Mouse (Mus musculus) midbrain, postnatal 0 days (tissue): ENCODE results near the gene Slc23a4. TPM values are rescaled to one million over a fixed set of nuclear protein-coding genes. Genes with fewer than 3 reads are reported as not detected.

ENCODE experiments used
- ATAC-seq: fragments of 200-750 bp; cut with Nextera tagmentation; 2 replicates; pipeline ENCODE4 v1.8.0; 2017; ENCODE audit warnings: moderate number of reproducible peaks, mild to moderate bottlenecking, moderate TSS enrichment, moderate library complexity; ENCODE audit not compliant: low FRiP score
- DNase-seq: peaks from one replicate; pipeline ENCODE4 v3.0.0-alpha.2; 2015; ENCODE audit warnings: low spot score
- H3K27ac ChIP-seq: fragments of 300-500 bp; sonication (generic); 2 replicates; pipeline ENCODE4 v1.5.1; 2014; ENCODE audit warnings: low read depth, mild to moderate bottlenecking, low read length, mixed read lengths
- H3K27me3 ChIP-seq: fragments of 300-500 bp; sonication (generic); 2 replicates; pipeline ENCODE4 v1.6.1; 2014; ENCODE audit warnings: low read length, control low read depth, mixed read lengths; ENCODE audit not compliant: insufficient read depth
- H3K36me3 ChIP-seq: fragments of 300-500 bp; sonication (generic); 2 replicates; pipeline ENCODE4 v1.6.1; 2014; ENCODE audit warnings: low read length, control low read depth, mixed read lengths; ENCODE audit not compliant: insufficient read depth
- H3K4me1 ChIP-seq: fragments of 300-500 bp; sonication (generic); 2 replicates; pipeline ENCODE4 v1.6.1; 2014; ENCODE audit warnings: mild to moderate bottlenecking, control low read depth, antibody characterized with exemption, low read length, mixed read lengths; ENCODE audit not compliant: insufficient read depth
- H3K4me2 ChIP-seq: fragments of 300-500 bp; sonication (generic); 2 replicates; pipeline ENCODE4 v1.6.1; 2014; ENCODE audit warnings: low read depth, mild to moderate bottlenecking, low read length, mixed read lengths; ENCODE audit not compliant: poor library complexity, severe bottlenecking
- H3K4me3 ChIP-seq: fragments of 300-500 bp; sonication (generic); 2 replicates; pipeline ENCODE4 v1.5.1; 2014; ENCODE audit warnings: low read depth, mild to moderate bottlenecking, low read length, moderate library complexity
- H3K9ac ChIP-seq: fragments of 300-500 bp; sonication (generic); replicated peaks from 2 replicates; pipeline ENCODE4 v1.6.1; 2014; ENCODE audit warnings: mild to moderate bottlenecking, low read length, moderate library complexity, mixed read lengths; ENCODE audit not compliant: poor library complexity, severe bottlenecking
- H3K9me3 ChIP-seq: fragments of 300-500 bp; sonication (generic); 2 replicates; pipeline ENCODE4 v1.6.1; 2016; ENCODE audit warnings: low read length, control low read depth
- CTCF ChIP-seq: IDR thresholded peaks from 2 replicates; pipeline ENCODE4 v1.5.1; 2016; ENCODE audit warnings: antibody characterized with exemption, mild to moderate bottlenecking
- WGBS: fragments of 180-500 bp; shearing (Covaris S2); extraction: QIAGEN DNeasy Blood & Tissue Kit; methylation state at CpG from one replicate; pipeline ENCODE4 v1.1.7; 2014; 5-methylcytosine and 5-hydroxymethylcytosine counted together
- polyA plus RNA-seq: library from polyadenylated mRNA; unstranded; fragments of >200 nt; fragmentation: Nextera tagmentation; extraction: Ambion mirVana; gene quantifications from 2 replicates; pipeline ENCODE4 v1.2.1, GENCODE M21; 2015
- total RNA-seq: library from RNA; depleted of rRNA; stranded (reverse); fragments of >200 nt; gene quantifications from 2 replicates; pipeline ENCODE4 v1.2.3, GENCODE M21; 2014

Slc23a4 gene
- total and polyA plus RNA-seq, 2 experiments from 2014 or later = 0.43 to 1.2 TPM

- H3K9ac ChIP-seq = no peak overlapping the region
- no peak overlapping the region for H3K4me3 ChIP-seq
- ATAC-seq (no peak), DNase-seq (no peak)
- H3K36me3 ChIP-seq = no peaks in the 10 kb centered on the region
- WGBS = 73% methylated on average over 5 of the region's 5 CpGs
- no peaks in the 10 kb centered on the region for H3K27me3 ChIP-seq
- H3K4me1 ChIP-seq = no peaks in the 10 kb centered on the region
- no peaks in the 10 kb centered on the region for H3K9me3 ChIP-seq
- no peak overlapping the region for H3K27ac ChIP-seq
- no peak overlapping the region for H3K4me2 ChIP-seq
- TF ChIP-seq CTCF = no peak
Observed at GRCm38 (mm10) chr6:34936743-34937142, 51.5 kb downstream of the Slc23a4 start.

- H3K9me3 ChIP-seq = no peaks in the 10 kb centered on the region
- H3K27ac ChIP-seq = no peak overlapping the region
- H3K36me3 ChIP-seq = no peaks in the 10 kb centered on the region
- no peaks in the 10 kb centered on the region for H3K27me3 ChIP-seq
- H3K9ac ChIP-seq = no peak overlapping the region
- DNase-seq (no peak), ATAC-seq (no peak)
- WGBS = 89% methylated on average over 1 of the region's 1 CpGs
- no peak overlapping the region for H3K4me3 ChIP-seq
- no peak overlapping the region for H3K4me2 ChIP-seq
- TF ChIP-seq CTCF = no peak
- no peaks in the 10 kb centered on the region for H3K4me1 ChIP-seq
Observed at GRCm38 (mm10) chr6:34932633-34933032, 55.6 kb downstream of the Slc23a4 start.

- Histone ChIP-seq H3K4me2 (no peak overlapping the region), H3K36me3 (no peaks in the 10 kb centered on the region), H3K9me3 (no peaks in the 10 kb centered on the region), H3K4me3 (no peak overlapping the region), H3K4me1 (no peaks in the 10 kb centered on the region), H3K27ac (no peak overlapping the region), H3K27me3 (no peaks in the 10 kb centered on the region), H3K9ac (no peak overlapping the region)
- ATAC-seq (no peak), DNase-seq (no peak)
- 96% methylated on average over 8 of the region's 8 CpGs for WGBS
- TF ChIP-seq CTCF = no peak
Observed at GRCm38 (mm10) chr6:34927594-34927993, 60.6 kb downstream of the Slc23a4 start.

GRCm38 (mm10) chr6:34927156-34927555, 61.0 kb downstream of the Slc23a4 start:
- H3K4me1 ChIP-seq = no peaks in the 10 kb centered on the region
- no peak for ATAC-seq
- no peak overlapping the region for H3K27ac ChIP-seq
- peak; percentile 73 for TF ChIP-seq CTCF
- no peak overlapping the region for H3K4me3 ChIP-seq
- no peaks in the 10 kb centered on the region for H3K27me3 ChIP-seq
- H3K4me2 ChIP-seq = no peak overlapping the region
- H3K9me3 ChIP-seq = no peaks in the 10 kb centered on the region
- 48% methylated on average over 4 of the region's 4 CpGs for WGBS
- H3K36me3 ChIP-seq = no peaks in the 10 kb centered on the region
- peak; percentile 47 for DNase-seq
- H3K9ac ChIP-seq = no peak overlapping the region

GRCm38 (mm10) chr6:34921941-34922340, 66.3 kb downstream of the Slc23a4 start:
- Histone ChIP-seq H3K36me3 (no peaks in the 10 kb centered on the region), H3K27ac (no peak overlapping the region), H3K4me3 (no peak overlapping the region), H3K9me3 (no peaks in the 10 kb centered on the region), H3K27me3 (no peaks in the 10 kb centered on the region), H3K4me2 (no peak overlapping the region), H3K9ac (no peak overlapping the region), H3K4me1 (no peaks in the 10 kb centered on the region)
- DNase-seq = peak; percentile 33
- no peak for ATAC-seq
- TF ChIP-seq CTCF = peak; percentile 70
- 49% methylated on average over 13 of the region's 14 CpGs for WGBS

- Histone ChIP-seq H3K9ac (no peak overlapping the region), H3K27ac (no peak overlapping the region), H3K4me3 (no peak overlapping the region), H3K4me1 (no peaks in the 10 kb centered on the region), H3K4me2 (no peak overlapping the region), H3K27me3 (no peaks in the 10 kb centered on the region), H3K9me3 (no peaks in the 10 kb centered on the region), H3K36me3 (no peaks in the 10 kb centered on the region)
- ATAC-seq = no peak
- WGBS = 95% methylated on average over 12 of the region's 12 CpGs
- TF ChIP-seq CTCF = no peak
- DNase-seq = no peak
Observed at GRCm38 (mm10) chr6:34920631-34921030, 67.6 kb downstream of the Slc23a4 start.

GRCm38 (mm10) chr6:34919956-34920355, 68.2 kb downstream of the Slc23a4 start, which contains the start of gene Stra8:
Stra8 (plus strand) TSS chr6:34920163.
- H3K27me3 ChIP-seq = no peaks in the 10 kb centered on the region
- 59% methylated on average over 10 of the region's 10 CpGs for WGBS
- H3K9me3 ChIP-seq = no peaks in the 10 kb centered on the region
- no peak for TF ChIP-seq CTCF
- H3K36me3 ChIP-seq = no peaks in the 10 kb centered on the region
- no peaks in the 10 kb centered on the region for H3K4me1 ChIP-seq
- H3K4me3 ChIP-seq = no peak within 1 kb of the TSS
- no peak for ATAC-seq
- no peak within 1 kb of the TSS for H3K27ac ChIP-seq
- H3K9ac ChIP-seq = no peak within 1 kb of the TSS
- no peak for DNase-seq
- no peak within 1 kb of the TSS for H3K4me2 ChIP-seq
